Mouse (Mus musculus): Measurements from ENCODE around the gene Bcas1. TPM values are rescaled to one million over a fixed set of nuclear protein-coding genes. Genes with fewer than 3 reads are reported as not detected.

The Bcas1 gene
- polyA plus RNA-seq, 1 experiment from 2014 or later = 0.48 TPM

GRCm38 (mm10) chr2:170410677-170411489 is 16.8 kb downstream of the Bcas1 start:
- DNase-seq (no peak), ATAC-seq (no peak)
- no peak for TF ChIP-seq CTCF (IDR thresholded peaks at IDR 0.05; ENCODE audit: low read depth)
- Histone ChIP-seq H3K9ac (replicated peaks) (no peak overlapping the region), H3K27me3 (ENCODE audit: insufficient read depth, low read length) (peaks cover 3% of the 10 kb centered on the region; the same call in 1 of the 2 replicates), H3K27ac (ENCODE audit: low read depth) (no peak overlapping the region), H3K36me3 (replicated peaks; ENCODE audit: insufficient read depth, low read length) (no peaks in the 10 kb centered on the region), H3K4me2 (ENCODE audit: low read depth, low read length) (no peak overlapping the region), H3K9me3 (ENCODE audit: low read length) (no peaks in the 10 kb centered on the region), H3K4me3 (ENCODE audit: low read depth, low read length) (no peak overlapping the region), H3K4me1 (ENCODE audit: insufficient read depth) (no peaks in the 10 kb centered on the region)
- WGBS (ENCODE audit: insufficient replicate concordance) = 30% methylated on average over 23 of the region's 23 CpGs

- Histone ChIP-seq H3K9me3 (ENCODE audit: low read length) (no peaks in the 10 kb centered on the region), H3K36me3 (replicated peaks; ENCODE audit: insufficient read depth, low read length) (no peaks in the 10 kb centered on the region), H3K27ac (ENCODE audit: low read depth) (no peak overlapping the region), H3K9ac (replicated peaks) (no peak overlapping the region), H3K27me3 (ENCODE audit: insufficient read depth, low read length) (peaks cover 3% of the 10 kb centered on the region; the same call in 1 of the 2 replicates), H3K4me2 (ENCODE audit: low read depth, low read length) (no peak overlapping the region), H3K4me3 (ENCODE audit: low read depth, low read length) (no peak overlapping the region), H3K4me1 (ENCODE audit: insufficient read depth) (no peaks in the 10 kb centered on the region)
- ATAC-seq (no peak), DNase-seq (no peak)
- no peak for TF ChIP-seq EP300 (IDR thresholded peaks at IDR 0.05; ENCODE audit: low read depth)
- no peak for TF ChIP-seq CTCF (IDR thresholded peaks at IDR 0.05; ENCODE audit: low read depth)
- 78% methylated on average over 14 of the region's 14 CpGs for WGBS (ENCODE audit: insufficient replicate concordance)
These were observed 21.2 kb downstream of the Bcas1 start for GRCm38 (mm10) chr2:170406438-170406837.

- DNase-seq (no peak), ATAC-seq (no peak)
- Histone ChIP-seq H3K4me3 (ENCODE audit: low read depth, low read length) (no peak overlapping the region), H3K4me1 (ENCODE audit: insufficient read depth) (peaks cover 9% of the 10 kb centered on the region; the same call in 1 of the 2 replicates), H3K27ac (ENCODE audit: low read depth) (no peak overlapping the region), H3K27me3 (ENCODE audit: insufficient read depth, low read length) (no peaks in the 10 kb centered on the region), H3K4me2 (ENCODE audit: low read depth, low read length) (peak overlapping the region; percentile 23; the same call in 1 of the 2 replicates), H3K36me3 (replicated peaks; ENCODE audit: insufficient read depth, low read length) (no peaks in the 10 kb centered on the region), H3K9ac (replicated peaks) (no peak overlapping the region), H3K9me3 (ENCODE audit: low read length) (no peaks in the 10 kb centered on the region)
- WGBS (ENCODE audit: insufficient replicate concordance) = 36% methylated on average over 18 of the region's 18 CpGs
- no peak for TF ChIP-seq EP300 (IDR thresholded peaks at IDR 0.05; ENCODE audit: low read depth)
- no peak for TF ChIP-seq CTCF (IDR thresholded peaks at IDR 0.05; ENCODE audit: low read depth)
These were observed 22.7 kb downstream of the Bcas1 start for GRCm38 (mm10) chr2:170404781-170405573.

GRCm38 (mm10) chr2:170403666-170404385 is 23.8 kb downstream of the Bcas1 start:
- Histone ChIP-seq H3K27ac (ENCODE audit: low read depth) (no peak overlapping the region), H3K9me3 (ENCODE audit: low read length) (no peaks in the 10 kb centered on the region), H3K4me2 (ENCODE audit: low read depth, low read length) (no peak overlapping the region), H3K4me3 (ENCODE audit: low read depth, low read length) (no peak overlapping the region), H3K9ac (replicated peaks) (no peak overlapping the region), H3K27me3 (ENCODE audit: insufficient read depth, low read length) (no peaks in the 10 kb centered on the region), H3K36me3 (replicated peaks; ENCODE audit: insufficient read depth, low read length) (no peaks in the 10 kb centered on the region), H3K4me1 (ENCODE audit: insufficient read depth) (peaks cover 9% of the 10 kb centered on the region; the same call in 1 of the 2 replicates)
- 51% methylated on average over 10 of the region's 10 CpGs for WGBS (ENCODE audit: insufficient replicate concordance)
- TF ChIP-seq EP300 (IDR thresholded peaks at IDR 0.05; ENCODE audit: low read depth) (no peak), CTCF (IDR thresholded peaks at IDR 0.05; ENCODE audit: low read depth) (no peak)
- DNase-seq (no peak), ATAC-seq (no peak)

GRCm38 (mm10) chr2:170401211-170401799 is 26.3 kb downstream of the Bcas1 start:
- TF ChIP-seq EP300 (IDR thresholded peaks at IDR 0.05; ENCODE audit: low read depth) = no peak
- peak; percentile 91 for TF ChIP-seq CTCF (IDR thresholded peaks at IDR 0.05; ENCODE audit: low read depth)
- H3K9ac ChIP-seq (replicated peaks) = peak overlapping the region; percentile 11; the same call in 1 of the 2 replicates
- WGBS (ENCODE audit: insufficient replicate concordance) = 1% methylated on average over 17 of the region's 17 CpGs
- peak overlapping the region; percentile 14; the same call in 1 of the 2 replicates for H3K4me3 ChIP-seq (ENCODE audit: low read depth, low read length)
- DNase-seq (peak; percentile 79), ATAC-seq (peak; percentile 67; the same call in 1 of the 2 replicates)
- H3K4me2 ChIP-seq (ENCODE audit: low read depth, low read length) = peak overlapping the region; percentile 71
- H3K4me1 ChIP-seq (ENCODE audit: insufficient read depth) = peaks cover 9% of the 10 kb centered on the region; the same call in 1 of the 2 replicates
- H3K9me3 ChIP-seq (ENCODE audit: low read length) = no peaks in the 10 kb centered on the region
- H3K36me3 ChIP-seq (replicated peaks; ENCODE audit: insufficient read depth, low read length) = no peaks in the 10 kb centered on the region
- H3K27me3 ChIP-seq (ENCODE audit: insufficient read depth, low read length) = no peaks in the 10 kb centered on the region
- H3K27ac ChIP-seq (ENCODE audit: low read depth) = 0 out of 2 replicates have a peak overlapping the region, but pooled peaks have one; percentile 24
